Mouse (Mus musculus) stomach, embryonic 16.5 days (tissue): ENCODE results near the gene Npc2. TPM values are rescaled to one million over a fixed set of nuclear protein-coding genes. Genes with fewer than 3 reads are reported as not detected.

Source experiments
- ATAC-seq: fragments of 200-750 bp; cut with Nextera tagmentation; 2 replicates; pipeline ENCODE4 v1.8.0; 2017; ENCODE audit warnings: moderate number of reproducible peaks, moderate TSS enrichment; ENCODE audit not compliant: insufficient read depth, low FRiP score
- H3K27ac ChIP-seq: fragments of 300-500 bp; sonication (generic); 2 replicates; pipeline ENCODE4 v1.5.1; 2014; ENCODE audit warnings: low read length
- H3K27me3 ChIP-seq: fragments of 300-500 bp; sonication (generic); 2 replicates; pipeline ENCODE4 v1.6.1; 2014; ENCODE audit warnings: low read length, control low read depth, mixed read lengths; ENCODE audit not compliant: control insufficient read depth, insufficient read depth
- H3K36me3 ChIP-seq: fragments of 300-500 bp; sonication (generic); 2 replicates; pipeline ENCODE4 v1.6.1; 2014; ENCODE audit warnings: low read length; ENCODE audit not compliant: control insufficient read depth, insufficient read depth
- H3K4me1 ChIP-seq: fragments of 300-500 bp; sonication (generic); 2 replicates; pipeline ENCODE4 v1.6.1; 2014; ENCODE audit warnings: low read length, control low read depth, mixed read lengths; ENCODE audit not compliant: control insufficient read depth, insufficient read depth
- H3K4me2 ChIP-seq: fragments of 300-500 bp; sonication (generic); 2 replicates; pipeline ENCODE4 v1.6.1; 2014; ENCODE audit warnings: low read depth, low read length, mixed read lengths
- H3K4me3 ChIP-seq: fragments of 300-500 bp; sonication (generic); replicated peaks from 2 replicates; pipeline ENCODE4 v1.5.1; 2014; ENCODE audit warnings: mild to moderate bottlenecking, low read length
- H3K9ac ChIP-seq: fragments of 300-500 bp; sonication (generic); 2 replicates; pipeline ENCODE4 v1.6.1; 2014; ENCODE audit warnings: low read length
- H3K9me3 ChIP-seq: fragments of 300-500 bp; sonication (generic); replicated peaks from 2 replicates; pipeline ENCODE4 v1.6.1; 2016; ENCODE audit warnings: low read length, control low read depth; ENCODE audit not compliant: control insufficient read depth
- WGBS: fragments of 180-500 bp; shearing (Covaris S2); extraction: QIAGEN DNeasy Blood & Tissue Kit; methylation state at CpG from one replicate; pipeline ENCODE4 v1.1.7; 2014; 5-methylcytosine and 5-hydroxymethylcytosine counted together
- polyA plus RNA-seq: library from polyadenylated mRNA; unstranded; fragments of >200 nt; fragmentation: Nextera tagmentation; extraction: Ambion mirVana; gene quantifications from 2 replicates; pipeline ENCODE4 v1.2.1, GENCODE M21; 2015

The Npc2 gene
- polyA plus RNA-seq, 1 experiment from 2014 or later: 69.3 TPM

- H3K36me3 ChIP-seq: peaks cover 4% of the 10 kb centered on the region; the same call in 1 of the 2 replicates
- H3K9ac ChIP-seq: no peak overlapping the region
- H3K4me3 ChIP-seq: no peak overlapping the region
- no peaks in the 10 kb centered on the region for H3K27me3 ChIP-seq
- ATAC-seq: no peak
- no peak overlapping the region for H3K4me2 ChIP-seq
- H3K4me1 ChIP-seq: no peaks in the 10 kb centered on the region
- 64% methylated on average over 16 of the region's 16 CpGs for WGBS
- H3K9me3 ChIP-seq: no peaks in the 10 kb centered on the region
- H3K27ac ChIP-seq: no peak overlapping the region
These were observed 17.8 kb downstream of the Npc2 start for GRCm38 (mm10) chr12:84755008-84755695.

DNA sequence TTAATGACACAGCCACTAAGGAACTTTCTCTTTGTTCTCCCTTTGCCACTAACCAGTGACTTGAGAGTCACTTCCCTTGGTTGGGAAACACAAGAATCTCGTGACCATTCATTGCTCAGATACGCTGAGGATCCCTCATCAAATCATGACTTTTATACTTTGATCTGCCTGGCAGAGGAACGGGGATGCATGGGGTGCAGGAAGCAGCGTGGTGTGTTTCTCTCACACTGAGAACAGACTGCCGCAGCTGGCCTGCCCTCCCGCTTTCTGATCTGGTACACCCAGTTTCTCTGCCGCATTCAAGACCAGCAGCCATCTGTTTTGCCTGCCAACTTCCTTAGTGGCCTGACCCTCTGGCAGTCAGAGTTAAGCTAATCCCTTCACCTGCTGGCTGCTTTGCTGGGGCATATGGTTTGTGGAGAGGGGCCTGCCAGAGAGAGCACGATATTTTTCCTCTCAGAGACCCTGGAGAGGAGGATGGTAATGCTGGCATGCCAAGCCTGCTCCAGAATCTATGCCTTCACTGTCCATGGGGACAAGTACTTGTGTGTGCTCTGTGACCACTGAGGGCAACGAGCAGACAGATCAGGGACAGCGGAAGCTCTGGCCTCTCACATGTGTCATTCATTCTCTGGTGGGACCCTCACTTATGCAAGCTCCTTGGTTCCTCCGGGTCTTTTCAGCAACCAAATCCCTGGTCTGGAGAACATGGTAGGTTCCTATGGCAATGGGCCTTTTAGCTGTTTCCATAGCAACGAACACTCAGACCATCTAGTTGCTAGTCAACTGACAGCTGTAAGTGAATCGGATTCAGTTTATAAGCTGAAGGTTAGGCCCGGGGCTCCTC, 20.6 kb downstream of the Npc2 start:
- Histone ChIP-seq H3K4me3 (no peak overlapping the region), H3K9ac (no peak overlapping the region), H3K4me2 (no peak overlapping the region), H3K27ac (no peak overlapping the region), H3K36me3 (0 out of 2 replicates have a peak, but pooled peaks cover 4% of the 10 kb centered on the region), H3K4me1 (no peaks in the 10 kb centered on the region), H3K27me3 (no peaks in the 10 kb centered on the region), H3K9me3 (no peaks in the 10 kb centered on the region)
- 51% methylated on average over 14 of the region's 14 CpGs for WGBS
- ATAC-seq: no peak

DNA sequence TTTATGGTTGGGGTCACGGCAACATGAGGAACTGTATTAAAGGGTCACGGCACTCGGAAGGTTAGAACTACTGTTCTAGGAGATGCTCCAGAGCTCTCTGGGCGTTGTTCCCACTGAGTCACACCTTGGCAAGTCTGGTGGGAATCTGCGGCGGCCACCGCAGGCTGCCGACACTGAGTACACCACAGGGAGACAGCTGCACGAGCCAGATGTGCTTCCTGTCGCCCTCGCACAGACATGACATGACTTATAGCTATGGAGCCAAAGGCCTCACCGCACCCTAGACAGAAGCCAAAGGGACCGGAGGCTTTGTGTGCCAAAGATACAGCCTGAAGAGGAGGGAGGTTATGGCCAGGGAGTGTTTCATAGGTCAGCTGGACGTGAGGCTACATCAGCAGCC, 22.3 kb downstream of the Npc2 start:
- Histone ChIP-seq H3K4me3 (no peak overlapping the region), H3K27ac (no peak overlapping the region), H3K27me3 (no peaks in the 10 kb centered on the region), H3K4me2 (no peak overlapping the region), H3K36me3 (no peaks in the 10 kb centered on the region), H3K9ac (no peak overlapping the region), H3K9me3 (no peaks in the 10 kb centered on the region), H3K4me1 (no peaks in the 10 kb centered on the region; the same call in 1 of the 2 replicates)
- ATAC-seq: no peak
- WGBS: 44% methylated on average over 14 of the region's 14 CpGs

- H3K9ac ChIP-seq: no peak overlapping the region
- WGBS: 65% methylated on average over 3 of the region's 3 CpGs
- H3K4me2 ChIP-seq: no peak overlapping the region
- no peaks in the 10 kb centered on the region; the same call in 1 of the 2 replicates for H3K4me1 ChIP-seq
- no peaks in the 10 kb centered on the region for H3K27me3 ChIP-seq
- no peak overlapping the region for H3K27ac ChIP-seq
- ATAC-seq: no peak
- H3K4me3 ChIP-seq: no peak overlapping the region
- no peaks in the 10 kb centered on the region for H3K36me3 ChIP-seq
- H3K9me3 ChIP-seq: no peaks in the 10 kb centered on the region
These were observed 24.8 kb downstream of the Npc2 start for GRCm38 (mm10) chr12:84748134-84748533.

DNA sequence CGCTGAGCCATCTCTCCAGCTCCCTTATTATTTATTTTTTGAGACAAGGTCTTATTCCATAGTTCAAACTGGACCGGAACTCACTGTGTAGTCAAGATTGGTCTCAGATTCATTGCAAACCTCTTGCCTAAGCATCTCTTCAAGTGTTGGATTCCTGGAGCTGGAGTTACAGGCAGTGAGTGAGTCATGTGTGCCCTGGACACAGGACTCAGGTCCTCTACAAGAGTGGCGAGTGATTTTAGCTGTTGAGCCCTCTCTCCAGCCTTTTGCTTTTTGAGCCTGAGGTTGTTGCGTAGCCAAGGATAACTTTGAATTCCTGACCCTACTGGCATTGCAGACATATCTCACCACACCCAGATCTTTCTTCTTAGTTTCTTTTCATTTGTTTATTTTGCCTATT, 27.3 kb downstream of the Npc2 start:
- no peaks in the 10 kb centered on the region for H3K36me3 ChIP-seq
- H3K9me3 ChIP-seq: no peaks in the 10 kb centered on the region
- no peak overlapping the region for H3K9ac ChIP-seq
- H3K4me3 ChIP-seq: no peak overlapping the region
- ATAC-seq: no peak
- H3K4me2 ChIP-seq: no peak overlapping the region
- WGBS: 55% methylated on average over 4 of the region's 4 CpGs
- no peaks in the 10 kb centered on the region; the same call in 1 of the 2 replicates for H3K4me1 ChIP-seq
- no peak overlapping the region for H3K27ac ChIP-seq
- no peaks in the 10 kb centered on the region for H3K27me3 ChIP-seq

- no peak for ATAC-seq
- H3K27ac ChIP-seq: no peak overlapping the region
- 76% methylated on average over 10 of the region's 10 CpGs for WGBS
- no peaks in the 10 kb centered on the region for H3K9me3 ChIP-seq
- no peak overlapping the region for H3K9ac ChIP-seq
- H3K4me2 ChIP-seq: no peak overlapping the region
- no peaks in the 10 kb centered on the region for H3K36me3 ChIP-seq
- no peaks in the 10 kb centered on the region for H3K27me3 ChIP-seq
- no peaks in the 10 kb centered on the region; the same call in 1 of the 2 replicates for H3K4me1 ChIP-seq
- no peak overlapping the region for H3K4me3 ChIP-seq
These were observed 29.5 kb downstream of the Npc2 start for GRCm38 (mm10) chr12:84743496-84743895.

DNA sequence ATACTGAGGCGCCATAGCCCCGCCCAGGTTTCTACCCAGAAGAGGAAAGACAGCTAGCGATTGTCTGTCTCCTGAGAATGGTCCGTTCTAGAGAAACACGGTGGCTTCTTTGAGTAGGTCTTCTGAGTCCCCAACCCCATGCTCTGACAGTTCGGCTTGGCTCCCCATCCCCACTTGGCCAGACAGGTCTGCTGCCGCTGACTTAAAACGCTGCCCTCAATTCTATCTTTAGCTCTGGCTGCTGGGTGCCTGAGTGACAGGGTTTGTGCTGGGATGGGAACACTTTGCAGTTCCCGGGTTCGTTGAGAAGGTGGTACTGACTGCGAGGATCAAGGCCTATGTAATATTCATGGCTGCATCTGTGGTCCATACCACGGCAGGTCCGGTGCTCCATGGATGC, 39.6 kb downstream of the Npc2 start:
- WGBS: 68% methylated on average over 13 of the region's 13 CpGs
- H3K9me3 ChIP-seq: no peaks in the 10 kb centered on the region
- H3K27ac ChIP-seq: no peak overlapping the region
- no peak overlapping the region for H3K9ac ChIP-seq
- no peaks in the 10 kb centered on the region for H3K4me1 ChIP-seq
- no peak overlapping the region for H3K4me3 ChIP-seq
- no peak for ATAC-seq
- no peaks in the 10 kb centered on the region for H3K27me3 ChIP-seq
- H3K4me2 ChIP-seq: no peak overlapping the region
- H3K36me3 ChIP-seq: no peaks in the 10 kb centered on the region

DNA sequence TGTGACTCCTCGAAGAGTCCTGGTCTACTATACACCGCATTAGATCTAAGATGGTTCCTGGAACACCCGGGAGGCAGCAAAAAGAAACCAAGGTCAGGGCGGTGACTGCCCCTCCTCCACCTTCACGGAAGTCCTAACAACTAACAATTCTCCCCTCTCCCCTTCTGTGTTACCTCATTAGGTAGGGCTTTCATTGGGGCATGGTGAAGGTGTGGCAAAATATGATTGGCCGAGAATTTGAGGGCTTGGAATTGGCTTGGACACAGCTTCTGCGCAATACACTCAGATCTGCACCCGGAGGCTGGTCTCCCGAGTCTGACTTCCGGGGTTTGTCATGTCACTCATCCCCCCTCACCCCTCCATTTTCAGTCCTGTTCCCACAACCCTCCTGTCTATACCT, 44.5 kb downstream of the Npc2 start:
- WGBS: 94% methylated on average over 10 of the region's 10 CpGs
- Histone ChIP-seq H3K4me1 (no peaks in the 10 kb centered on the region), H3K9me3 (no peaks in the 10 kb centered on the region), H3K27ac (no peak overlapping the region), H3K4me3 (no peak overlapping the region), H3K4me2 (no peak overlapping the region), H3K27me3 (no peaks in the 10 kb centered on the region), H3K9ac (no peak overlapping the region), H3K36me3 (no peaks in the 10 kb centered on the region)
- no peak for ATAC-seq

DNA sequence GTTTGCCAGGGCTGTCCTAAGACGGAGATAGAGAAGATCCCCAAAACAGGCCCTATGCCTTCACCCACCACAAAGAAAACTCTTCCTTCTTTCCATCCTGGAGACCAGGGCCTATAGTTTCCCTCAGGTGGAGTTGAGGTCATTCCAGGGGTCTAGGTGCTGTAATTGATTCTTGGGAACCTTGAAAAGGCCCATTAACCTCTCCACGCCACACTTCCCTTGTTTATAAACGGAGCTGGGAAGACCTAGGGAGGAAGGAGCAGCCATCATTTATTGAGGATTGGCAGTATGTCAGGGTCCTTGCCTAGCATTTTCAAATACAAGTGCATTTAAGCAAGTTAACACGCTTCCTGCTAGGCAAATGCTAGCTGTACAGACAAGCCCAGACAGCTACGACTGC, 45.5 kb downstream of the Npc2 start:
- Histone ChIP-seq H3K36me3 (no peaks in the 10 kb centered on the region), H3K9ac (no peak overlapping the region), H3K27me3 (no peaks in the 10 kb centered on the region), H3K9me3 (no peaks in the 10 kb centered on the region), H3K4me3 (no peak overlapping the region), H3K4me1 (no peaks in the 10 kb centered on the region), H3K4me2 (no peak overlapping the region), H3K27ac (no peak overlapping the region)
- ATAC-seq: no peak
- WGBS: 34% methylated on average over 5 of the region's 5 CpGs
